Mouse (Mus musculus) heart, postnatal 10 days (tissue): ENCODE data around the gene Des. TPM values are rescaled to one million over a fixed set of nuclear protein-coding genes. Genes with fewer than 3 reads are reported as not detected.
A peak's percentile ranks its signal among the peaks of the same experiment; 100 is the strongest.

ENCODE experiments used
- DNase-seq, 2 experiments: peaks; one replicate each; pipeline ENCODE4 v3.0.0; 2021
- intact Hi-C: fragments of 180-260 bp; cut with DNase I; formaldehyde crosslinking; loops from one replicate; pipeline ENCODE4 v1.15.1; 2025
- total RNA-seq, 2 experiments: library from RNA; stranded (reverse); gene quantifications; 2 replicates each; pipeline ENCODE4 v1.2.3; 2021

The Des gene
- total RNA-seq, 2 experiments from 2014 or later: 909 to 916 TPM

DNA sequence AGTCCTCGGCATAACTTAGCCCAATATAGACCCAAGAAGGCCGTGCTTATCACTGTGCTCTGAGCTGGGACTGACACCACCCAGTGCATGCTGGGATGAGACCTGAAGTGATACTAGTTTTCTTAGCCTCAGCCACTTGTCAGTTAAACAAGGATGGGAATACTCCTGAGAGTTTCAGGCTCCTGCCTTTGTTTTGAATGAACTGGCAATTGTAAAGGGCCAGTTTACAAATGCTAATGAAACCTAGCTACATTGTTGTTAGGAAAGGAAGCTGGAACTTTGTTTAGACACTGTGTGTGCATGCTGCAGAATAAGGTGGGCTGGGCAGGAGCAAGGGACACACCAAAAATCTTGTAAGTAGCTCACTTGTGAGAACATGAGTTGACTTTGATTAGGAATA, 20.8 kb downstream of the Des start:
- no peak for DNase-seq
- intact Hi-C loops: no loop called here

DNA sequence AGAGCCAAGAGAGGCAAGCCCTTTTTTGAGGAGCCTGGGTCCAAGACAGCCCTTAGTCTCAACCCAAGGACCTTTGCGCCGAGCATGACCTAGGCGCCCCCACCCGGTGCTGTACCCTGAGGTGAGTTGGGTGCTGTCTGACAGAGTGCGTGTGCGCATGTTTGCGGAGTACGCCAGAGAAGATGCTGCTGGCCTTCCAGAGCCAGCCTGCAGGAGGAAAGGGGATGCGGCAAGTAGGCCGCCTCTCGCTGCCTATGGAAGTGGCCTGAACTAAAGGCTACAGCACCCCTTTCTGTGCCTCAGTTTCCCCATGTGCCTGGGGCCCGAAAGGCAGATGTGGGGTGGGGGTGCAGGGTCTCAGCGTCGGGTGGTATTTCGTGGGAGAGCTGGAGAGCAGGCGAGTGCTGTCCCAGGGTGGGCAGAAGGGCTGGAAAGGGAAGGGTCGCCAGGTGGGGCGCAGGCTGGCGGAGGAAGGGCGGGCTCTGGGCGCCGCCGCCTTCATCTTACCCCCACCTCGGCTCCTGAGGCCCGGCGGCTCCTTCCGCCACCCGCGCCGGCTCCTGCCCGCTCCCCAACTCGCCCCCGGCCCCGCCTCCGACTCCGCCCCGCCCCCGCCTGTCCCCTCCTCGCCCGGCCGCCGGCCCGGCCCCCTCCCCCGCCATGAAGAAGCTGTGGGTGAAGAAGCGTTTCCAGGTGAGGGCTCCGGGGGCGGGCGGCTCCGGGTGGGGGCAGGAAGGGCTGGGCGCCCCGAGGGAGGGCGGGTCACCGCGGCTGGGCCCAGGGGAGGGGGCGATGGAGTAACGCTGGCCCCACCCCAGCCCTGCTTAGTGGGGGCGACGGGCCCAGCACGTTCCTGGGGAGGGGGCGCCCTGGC, 21.6 kb downstream of the Des start:
- DNase-seq: peak in 1 of 2 experiments; percentile 51
- intact Hi-C loops: no loop called here

DNA sequence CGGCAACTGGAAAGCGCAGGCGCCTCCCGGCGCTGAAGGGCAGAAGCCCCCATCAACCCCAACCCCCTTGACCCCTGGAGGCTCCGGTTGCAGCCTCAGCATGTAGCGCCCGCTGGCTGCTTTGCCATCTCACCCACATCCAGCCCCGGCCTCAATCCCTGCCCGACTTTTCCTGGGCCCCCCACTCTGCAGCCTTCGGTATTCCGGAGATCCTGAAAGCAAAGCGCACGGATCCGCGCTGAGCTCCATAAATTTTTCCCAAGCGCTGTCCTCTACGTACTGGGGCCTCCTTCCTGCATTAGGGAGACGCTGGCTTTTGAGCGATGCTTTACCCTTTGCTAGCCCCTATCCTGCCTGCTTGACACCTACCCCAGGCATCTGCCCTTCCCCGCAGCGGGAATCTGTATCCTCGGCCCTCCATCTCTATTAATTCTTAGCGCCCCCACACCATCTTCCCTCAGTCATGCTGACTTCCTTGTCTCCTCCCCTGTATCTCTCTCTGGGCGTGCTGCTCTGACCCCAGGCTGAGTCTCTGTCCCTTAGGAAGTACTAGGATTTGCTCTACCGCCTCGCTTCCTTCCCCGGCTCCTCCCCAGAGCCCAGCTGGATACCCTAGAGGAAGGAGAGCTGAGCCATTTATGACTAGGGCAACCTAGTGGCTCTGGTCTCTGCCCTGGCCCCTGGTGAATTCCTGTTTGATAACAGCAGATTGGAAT, 22.4 kb downstream of the Des start:
- intact Hi-C loops: no loop called here
- DNase-seq: peak in 1 of 2 experiments; percentile 36

DNA sequence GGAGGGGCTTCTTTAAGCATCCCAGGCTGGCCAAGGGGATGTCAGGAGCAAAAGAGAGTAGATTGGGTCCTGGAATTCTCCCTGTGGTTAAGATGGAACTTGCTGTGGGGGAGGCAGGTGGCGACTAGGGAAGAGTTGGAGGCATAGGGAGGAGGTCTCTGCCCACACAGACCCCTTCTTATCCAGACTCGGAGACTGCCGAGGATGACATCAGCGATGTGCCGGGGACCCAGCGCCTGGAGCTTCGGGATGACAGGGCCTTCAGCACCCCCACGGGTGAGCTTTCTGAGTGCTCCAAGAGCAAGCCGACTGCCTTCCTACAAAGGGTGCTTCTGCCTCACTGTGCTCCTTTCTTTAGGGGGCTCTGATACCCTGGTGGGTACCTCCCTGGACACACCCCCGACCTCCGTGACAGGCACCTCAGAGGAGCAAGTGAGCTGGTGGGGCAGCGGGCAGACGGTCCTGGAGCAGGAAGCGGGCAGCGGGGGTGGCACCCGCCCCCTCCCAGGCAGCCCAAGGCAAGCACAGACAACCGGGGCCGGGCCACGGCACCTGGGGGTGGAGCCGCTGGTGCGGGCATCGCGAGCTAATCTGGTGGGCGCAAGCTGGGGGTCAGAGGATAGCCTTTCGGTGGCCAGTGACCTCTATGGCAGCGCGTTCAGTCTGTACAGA, 24.5 kb downstream of the Des start:
- no peak for DNase-seq
- intact Hi-C loops: no loop called here

DNA sequence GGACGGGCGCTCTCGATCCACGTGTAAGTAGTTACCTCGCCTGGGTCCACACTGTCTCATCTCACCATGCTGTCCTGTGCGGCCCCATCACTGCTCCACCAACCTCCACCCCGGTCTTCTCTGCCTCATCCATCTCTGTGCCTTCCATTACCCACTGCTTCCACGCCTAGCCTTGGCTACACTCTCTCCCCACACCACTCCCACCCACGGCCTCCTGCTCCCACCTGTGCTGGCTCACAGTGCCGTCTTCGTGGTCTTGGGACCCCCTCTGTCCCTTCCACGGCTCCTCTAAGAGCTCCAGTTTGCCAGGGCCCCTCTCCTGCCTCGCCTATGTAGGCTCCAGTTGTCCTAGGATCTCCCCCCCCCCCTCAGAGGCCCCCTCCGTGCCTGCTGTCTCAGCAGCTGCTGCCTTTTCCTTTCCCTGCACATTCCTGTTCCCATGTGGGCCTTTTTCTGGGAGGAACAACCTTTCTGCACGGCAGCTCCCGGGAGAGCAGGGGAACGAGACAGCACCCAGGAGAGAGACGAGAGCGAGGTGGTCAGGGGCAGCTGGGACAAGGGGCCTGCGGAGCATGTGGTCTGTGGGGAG, 25.1 kb downstream of the Des start:
- intact Hi-C loops: no loop called here
- no peak for DNase-seq

DNA sequence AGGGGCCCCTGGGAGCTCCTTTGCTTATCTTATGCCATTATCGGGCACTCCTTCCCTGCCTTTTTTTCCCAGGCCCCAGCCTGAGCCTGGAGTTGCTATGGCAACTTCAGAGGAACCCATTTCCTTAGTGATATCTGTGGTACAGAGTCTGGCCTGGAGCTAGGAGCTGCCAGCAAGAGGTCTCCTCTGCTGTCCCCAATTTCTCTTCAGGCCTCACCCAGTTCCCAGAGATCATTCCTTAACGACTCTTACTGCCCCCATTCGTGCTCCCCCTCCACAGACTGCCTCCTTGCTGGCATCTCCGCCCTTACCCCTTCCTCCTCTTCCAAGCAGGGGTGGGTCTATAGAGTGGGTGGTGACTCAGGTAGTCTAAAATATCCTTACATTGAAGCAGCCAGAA, 26.0 kb downstream of the Des start:
- intact Hi-C loops: no loop called here
- DNase-seq: no peak

DNA sequence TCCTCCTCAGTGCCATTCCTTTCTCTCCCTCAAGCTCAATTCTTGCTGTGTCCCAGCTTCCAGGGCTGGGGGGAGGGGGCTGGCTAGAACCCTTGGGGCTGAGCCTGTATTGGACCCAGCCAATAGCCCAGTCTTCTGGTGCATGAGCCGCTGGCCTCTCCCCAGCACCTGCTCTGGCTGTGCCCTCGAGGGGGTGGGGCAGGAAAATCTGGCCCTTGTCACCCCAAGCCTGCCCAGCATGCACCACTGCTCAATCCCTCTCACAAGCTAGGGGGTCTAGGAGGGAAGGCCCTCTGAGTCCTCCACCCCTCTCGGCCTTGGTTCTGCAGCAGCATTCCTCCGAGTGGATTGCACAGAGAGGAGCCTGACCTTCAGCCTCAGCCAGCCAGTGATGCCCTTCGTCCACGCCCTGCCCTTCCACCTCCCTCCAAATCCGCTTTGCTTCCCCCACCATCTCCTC, 27.4 kb downstream of the Des start:
- peak; percentile 61 to 63 for DNase-seq
- intact Hi-C loops: no loop called here

DNA sequence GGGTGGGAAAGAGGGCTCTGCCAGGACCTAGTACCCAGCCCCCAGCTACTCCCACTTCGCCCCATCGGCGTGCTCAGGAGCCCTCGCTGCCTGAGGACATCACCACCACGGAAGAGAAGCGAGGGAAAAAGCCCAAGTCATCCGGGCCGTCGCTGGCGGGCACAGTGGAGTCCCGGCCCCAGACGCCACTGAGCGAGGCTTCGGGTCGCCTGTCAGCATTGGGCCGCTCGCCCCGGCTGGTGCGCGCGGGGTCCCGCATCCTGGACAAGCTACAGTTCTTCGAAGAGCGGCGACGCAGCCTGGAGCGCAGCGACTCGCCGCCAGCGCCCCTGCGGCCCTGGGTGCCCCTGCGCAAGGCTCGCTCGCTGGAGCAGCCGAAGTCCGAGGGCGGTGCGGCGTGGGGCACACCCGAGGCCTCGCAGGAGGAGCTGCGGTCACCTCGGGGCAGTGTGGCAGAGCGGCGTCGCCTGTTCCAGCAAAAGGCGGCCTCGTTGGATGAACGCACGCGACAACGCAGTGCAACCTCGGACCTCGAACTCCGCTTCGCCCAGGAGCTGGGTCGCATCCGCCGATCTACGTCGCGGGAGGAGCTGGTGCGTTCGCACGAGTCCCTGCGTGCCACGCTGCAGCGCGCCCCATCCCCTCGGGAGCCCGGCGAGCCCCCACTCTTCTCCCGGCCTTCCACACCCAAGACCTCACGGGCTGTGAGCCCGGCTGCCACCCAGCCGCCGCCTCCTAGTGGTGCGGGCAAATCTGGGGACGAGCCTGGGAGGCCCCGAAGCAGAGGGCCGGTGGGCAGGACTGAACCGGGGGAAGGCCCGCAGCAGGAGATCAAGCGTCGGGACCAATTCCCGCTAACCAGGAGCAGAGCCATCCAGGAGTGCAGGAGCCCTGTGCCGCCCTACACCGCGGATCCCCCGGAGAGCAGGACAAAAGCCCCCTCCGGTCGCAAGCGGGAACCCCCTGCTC, 28.1 kb downstream of the Des start:
- intact Hi-C loops: no loop called here
- no peak for DNase-seq

DNA sequence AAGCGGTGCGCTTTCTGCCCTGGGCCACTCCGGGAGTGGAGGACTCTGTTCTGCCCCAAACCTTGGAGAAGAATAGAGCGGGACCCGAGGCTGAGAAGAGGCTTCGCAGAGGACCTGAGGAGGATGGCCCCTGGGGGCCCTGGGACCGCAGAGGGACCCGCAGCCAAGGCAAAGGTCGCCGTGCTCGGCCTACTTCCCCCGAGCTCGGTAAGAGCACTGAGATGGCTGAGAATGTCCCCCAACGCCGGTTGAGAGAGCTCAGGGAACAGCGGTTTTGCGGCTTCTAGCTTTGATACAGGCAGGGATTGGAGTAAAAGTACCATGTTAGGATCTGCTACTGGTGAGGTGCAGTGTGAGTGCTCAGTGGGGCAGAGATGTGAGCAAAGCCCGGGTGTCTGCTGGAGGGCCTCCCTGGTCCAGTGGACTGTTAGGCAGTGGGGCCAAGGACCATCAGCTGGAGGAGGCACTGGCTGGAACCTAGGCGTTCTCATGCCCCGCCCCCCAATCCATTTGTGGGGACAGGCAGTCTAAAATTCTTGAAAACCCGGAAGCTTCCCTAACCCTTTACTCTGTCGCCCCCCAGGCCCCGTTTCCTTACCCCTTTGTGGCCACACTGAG, 28.9 kb downstream of the Des start:
- intact Hi-C loops: no loop called here
- no peak for DNase-seq

DNA sequence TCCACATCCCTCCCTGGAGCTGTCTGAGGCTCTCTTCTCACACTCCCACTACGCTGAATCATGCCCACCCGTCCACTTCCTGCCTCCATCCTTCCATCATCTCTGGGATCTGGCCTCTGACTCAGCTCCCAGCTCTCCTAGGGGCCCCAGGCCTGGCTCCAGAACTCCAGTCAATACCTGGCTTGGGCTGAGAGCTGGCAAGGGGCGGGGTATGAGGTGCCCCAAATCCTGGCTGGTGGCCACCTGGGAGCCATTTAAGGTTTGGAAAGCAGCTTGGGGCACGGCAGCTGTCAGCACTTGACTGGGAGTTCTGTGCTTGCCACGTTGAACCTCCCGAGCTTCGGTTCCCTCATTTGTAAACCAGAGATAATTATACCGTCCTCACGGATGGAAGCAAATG, 33.0 kb downstream of the Des start:
- intact Hi-C loops: no loop called here
- DNase-seq: peak; percentile 91 to 93

DNA sequence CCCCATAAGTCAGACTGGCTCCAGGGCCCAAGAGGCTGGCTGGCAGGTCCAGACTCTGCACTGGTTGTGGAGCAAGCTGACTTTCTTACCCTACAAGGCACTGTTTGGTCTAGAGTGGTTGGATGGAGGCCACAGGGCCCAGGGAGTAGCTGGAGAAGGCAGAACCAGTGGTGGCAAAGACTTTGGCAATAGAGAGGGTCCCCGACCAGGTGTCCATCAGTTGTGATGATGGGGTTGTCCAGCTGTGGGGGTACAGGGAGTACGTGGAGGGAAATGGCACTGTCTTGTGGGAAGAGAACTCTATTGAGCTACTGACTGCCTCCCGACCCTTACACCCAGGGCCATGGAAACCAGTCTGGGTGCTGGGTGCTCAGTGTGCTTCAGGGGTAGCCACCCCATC, 33.7 kb downstream of the Des start:
- no peak for DNase-seq
- intact Hi-C loops: loop anchor here (2.0 kb wide), 1 partner anchor 17 kb away; no protein-coding TSS in a partner anchor

DNA sequence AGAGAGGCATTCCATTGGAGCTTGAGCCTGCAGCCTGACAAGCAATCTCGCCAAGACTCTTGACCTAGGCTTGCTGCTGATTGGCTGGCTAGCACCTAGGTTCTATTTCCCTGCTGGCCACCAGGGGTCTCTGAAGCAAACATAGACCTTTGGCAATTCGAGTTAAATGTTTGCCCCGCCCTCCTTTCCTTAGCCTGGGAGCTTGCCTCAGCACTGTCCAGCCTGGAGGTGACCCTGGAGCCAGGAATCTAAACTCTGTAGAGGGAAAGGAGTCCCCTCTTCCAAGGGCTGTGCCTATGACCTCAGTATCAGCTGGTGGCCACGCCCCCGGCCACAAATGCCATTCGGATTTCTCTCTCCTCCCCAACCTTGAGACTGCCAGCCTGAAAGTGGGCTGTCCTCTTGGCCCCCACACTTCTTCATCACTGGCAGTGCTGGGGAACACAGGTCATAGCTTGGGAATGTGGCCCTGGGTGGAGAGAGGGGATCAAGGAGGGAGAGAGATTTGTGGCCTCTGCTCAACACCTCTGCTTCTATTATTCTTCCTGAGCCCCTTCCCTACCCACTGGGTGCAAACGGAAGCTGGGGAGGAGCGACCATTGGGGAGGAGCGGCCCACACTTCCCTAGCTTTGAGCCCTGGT, 38.8 kb downstream of the Des start:
- intact Hi-C loops: no loop called here
- peak; percentile 91 to 94 for DNase-seq

DNA sequence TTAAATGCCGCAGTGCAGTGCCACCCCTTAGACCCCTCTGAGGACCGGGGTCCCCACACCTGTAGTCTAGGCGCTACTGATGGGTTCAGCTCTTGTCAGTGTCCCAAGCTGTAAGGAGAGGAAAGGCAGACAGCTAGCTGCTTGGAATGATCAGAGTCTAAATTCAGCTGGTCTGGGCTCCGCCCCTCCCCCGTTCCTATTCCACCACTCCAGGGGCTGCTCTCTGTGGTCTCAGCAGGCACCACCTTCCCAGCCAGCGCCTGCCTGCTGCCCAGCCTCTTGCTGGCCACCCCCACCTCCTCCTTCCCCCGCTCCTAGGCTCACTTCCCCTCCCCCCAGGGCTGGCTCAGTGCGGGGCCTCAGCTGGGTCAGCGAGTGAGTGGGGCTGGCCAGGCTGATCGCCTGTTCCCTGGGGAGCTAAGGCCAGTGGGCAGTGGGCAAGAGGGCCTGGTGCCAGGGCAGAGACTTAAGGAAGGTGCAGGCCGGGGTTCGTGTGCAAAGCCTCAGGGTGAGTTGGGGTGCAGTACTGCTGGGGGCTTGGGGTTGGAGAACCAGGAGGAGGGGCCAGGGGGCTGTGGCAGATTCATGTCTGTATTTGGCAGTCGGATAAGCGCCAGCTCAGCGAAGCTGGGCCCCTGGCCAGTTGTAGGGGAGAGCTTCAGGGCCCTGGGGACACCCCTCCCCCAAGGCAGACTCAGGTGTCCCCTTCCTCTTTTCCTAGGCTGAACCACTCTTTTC, 39.8 kb downstream of the Des start:
- intact Hi-C loops: no loop called here
- DNase-seq: peak; percentile 89 to 91

DNA sequence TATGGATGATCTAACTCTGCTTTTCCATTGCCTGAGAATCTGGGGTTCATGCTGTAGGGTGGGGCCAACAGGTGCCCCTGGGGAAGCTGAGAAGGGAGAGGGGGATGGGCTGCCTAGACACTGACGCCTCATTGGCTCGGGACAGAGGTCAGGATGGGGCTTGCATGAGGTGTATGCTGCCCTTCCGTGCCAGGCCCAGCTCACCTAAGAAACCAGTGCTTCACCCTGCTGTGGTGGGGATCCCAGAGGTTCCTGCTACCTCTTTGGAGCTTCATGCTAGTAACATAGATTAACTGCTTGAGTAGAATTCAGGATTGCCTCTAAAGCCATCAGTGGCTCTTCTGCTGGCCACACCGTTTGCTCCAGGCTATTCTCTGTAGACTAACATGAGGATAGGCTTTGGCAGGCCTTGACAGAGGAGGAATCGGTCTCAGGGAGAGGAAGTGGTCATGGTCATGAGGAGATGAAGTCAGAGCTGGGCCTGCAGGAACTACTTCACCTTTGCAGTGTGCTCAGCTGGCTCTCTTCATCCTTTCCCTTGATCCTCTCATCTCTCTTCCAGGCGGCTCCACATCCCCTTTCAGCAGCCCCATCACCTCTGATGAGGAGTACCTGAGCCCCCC, 40.5 kb downstream of the Des start:
- intact Hi-C loops: no loop called here
- DNase-seq: no peak

DNA sequence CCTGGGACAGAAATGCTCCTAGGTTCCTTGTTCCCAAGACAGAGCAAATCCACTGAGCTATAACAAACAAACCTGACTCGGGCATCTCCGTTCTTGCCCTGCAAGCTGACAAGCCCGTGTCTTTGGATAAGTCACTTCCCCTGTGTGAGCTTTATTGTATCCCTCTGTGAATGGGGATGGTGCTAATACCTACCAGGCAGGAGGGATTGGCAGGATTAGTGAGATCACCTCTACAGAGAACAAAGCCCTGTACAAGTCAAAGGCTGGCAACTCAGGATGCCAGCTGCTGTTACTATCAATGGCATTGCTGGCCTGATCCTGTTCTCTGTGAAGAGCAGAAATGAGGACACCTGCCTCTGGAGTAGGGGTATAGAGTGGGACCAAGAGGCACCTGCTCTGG, 45.4 kb downstream of the Des start:
- no peak for DNase-seq
- intact Hi-C loops: loop anchor here (5.0 kb wide), 1 partner anchor 33 kb away; no protein-coding TSS in a partner anchor

DNA sequence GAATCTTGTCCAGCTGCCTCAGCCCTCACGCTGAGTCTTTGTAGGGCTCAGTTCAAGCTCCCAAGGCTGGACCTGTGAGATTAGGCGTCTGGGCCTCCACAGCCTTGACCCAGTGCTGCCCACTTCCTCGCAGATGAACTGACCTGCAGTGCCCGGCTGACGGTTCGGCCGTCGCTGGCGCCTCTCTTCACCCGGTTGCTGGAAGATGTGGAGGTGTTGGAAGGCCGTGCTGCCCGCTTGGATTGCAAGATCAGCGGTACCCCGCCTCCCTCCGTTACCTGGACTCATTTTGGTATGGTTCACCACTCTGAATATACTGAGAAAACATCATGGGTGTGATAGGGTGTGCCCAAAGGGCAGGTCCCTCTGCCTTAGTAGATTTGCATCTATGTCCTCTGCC, 46.0 kb downstream of the Des start:
- intact Hi-C loops: loop anchor here (5.0 kb wide), 1 partner anchor 34 kb away; no protein-coding TSS in a partner anchor
- DNase-seq: no peak

DNA sequence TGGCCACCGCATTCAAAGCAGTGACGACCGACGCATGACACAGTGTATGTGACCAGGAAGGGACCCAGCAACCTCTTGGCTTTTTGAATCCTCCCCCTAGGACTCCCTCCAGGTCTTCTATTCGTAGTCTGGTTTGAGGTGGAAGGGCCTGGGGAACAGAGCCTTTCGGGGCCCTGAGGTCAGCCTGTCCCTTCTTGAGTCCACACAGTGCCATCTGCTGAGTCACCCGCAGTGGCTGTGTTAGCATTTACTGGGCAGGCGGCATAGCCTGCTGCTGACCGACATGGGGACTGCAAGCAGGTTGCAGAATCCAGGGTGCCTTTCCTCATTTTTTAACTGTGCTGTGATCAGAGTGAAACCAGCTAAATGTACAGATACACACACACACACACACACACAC, 46.9 kb downstream of the Des start:
- no peak for DNase-seq
- intact Hi-C loops: loop anchor here (5.0 kb wide), 1 partner anchor 35 kb away; no protein-coding TSS in a partner anchor

DNA sequence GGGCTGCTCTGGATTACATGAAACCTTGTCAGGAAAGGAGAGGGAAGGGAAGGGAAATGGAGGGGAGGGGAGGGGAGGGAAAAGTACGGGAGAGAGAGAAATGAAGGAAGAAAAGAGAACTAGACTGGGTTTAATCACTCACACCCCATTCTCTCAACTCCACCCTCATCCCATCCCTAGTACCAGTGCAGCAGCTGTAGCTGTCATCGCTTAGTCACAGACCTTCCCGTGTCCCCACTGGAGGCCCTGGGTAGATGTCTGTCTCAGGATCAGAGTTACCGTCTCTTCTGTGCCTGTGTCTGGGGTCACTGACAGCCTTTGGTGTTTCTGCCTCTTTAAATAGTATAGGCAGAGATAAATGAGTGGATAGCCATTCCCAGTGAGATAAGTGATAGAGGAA, 48.1 kb downstream of the Des start:
- intact Hi-C loops: loop anchor here (5.0 kb wide), 1 partner anchor 36 kb away; no protein-coding TSS in a partner anchor
- no peak for DNase-seq
